Mouse (Mus musculus) midbrain, postnatal 0 days (tissue): Measurements from ENCODE around the gene Fip1l1. TPM values are rescaled to one million over a fixed set of nuclear protein-coding genes. Genes with fewer than 3 reads are reported as not detected.

Experiments
- ATAC-seq: fragments of 200-750 bp; cut with Nextera tagmentation; 2 replicates; pipeline ENCODE4 v1.8.0; 2017; ENCODE audit warnings: moderate number of reproducible peaks, mild to moderate bottlenecking, moderate TSS enrichment, moderate library complexity; ENCODE audit not compliant: low FRiP score
- DNase-seq: peaks from one replicate; pipeline ENCODE4 v3.0.0-alpha.2; 2015; ENCODE audit warnings: low spot score
- H3K27ac ChIP-seq: fragments of 300-500 bp; sonication (generic); 2 replicates; pipeline ENCODE4 v1.5.1; 2014; ENCODE audit warnings: low read depth, mild to moderate bottlenecking, low read length, mixed read lengths
- H3K27me3 ChIP-seq: fragments of 300-500 bp; sonication (generic); 2 replicates; pipeline ENCODE4 v1.6.1; 2014; ENCODE audit warnings: low read length, control low read depth, mixed read lengths; ENCODE audit not compliant: insufficient read depth
- H3K36me3 ChIP-seq: fragments of 300-500 bp; sonication (generic); 2 replicates; pipeline ENCODE4 v1.6.1; 2014; ENCODE audit warnings: low read length, control low read depth, mixed read lengths; ENCODE audit not compliant: insufficient read depth
- H3K4me1 ChIP-seq: fragments of 300-500 bp; sonication (generic); 2 replicates; pipeline ENCODE4 v1.6.1; 2014; ENCODE audit warnings: mild to moderate bottlenecking, control low read depth, antibody characterized with exemption, low read length, mixed read lengths; ENCODE audit not compliant: insufficient read depth
- H3K4me2 ChIP-seq: fragments of 300-500 bp; sonication (generic); 2 replicates; pipeline ENCODE4 v1.6.1; 2014; ENCODE audit warnings: low read depth, mild to moderate bottlenecking, low read length, mixed read lengths; ENCODE audit not compliant: poor library complexity, severe bottlenecking
- H3K4me3 ChIP-seq: fragments of 300-500 bp; sonication (generic); 2 replicates; pipeline ENCODE4 v1.5.1; 2014; ENCODE audit warnings: low read depth, mild to moderate bottlenecking, low read length, moderate library complexity
- H3K9ac ChIP-seq: fragments of 300-500 bp; sonication (generic); replicated peaks from 2 replicates; pipeline ENCODE4 v1.6.1; 2014; ENCODE audit warnings: mild to moderate bottlenecking, low read length, moderate library complexity, mixed read lengths; ENCODE audit not compliant: poor library complexity, severe bottlenecking
- H3K9me3 ChIP-seq: fragments of 300-500 bp; sonication (generic); 2 replicates; pipeline ENCODE4 v1.6.1; 2016; ENCODE audit warnings: low read length, control low read depth
- CTCF ChIP-seq: IDR thresholded peaks from 2 replicates; pipeline ENCODE4 v1.5.1; 2016; ENCODE audit warnings: antibody characterized with exemption, mild to moderate bottlenecking
- WGBS: fragments of 180-500 bp; shearing (Covaris S2); extraction: QIAGEN DNeasy Blood & Tissue Kit; methylation state at CpG from one replicate; pipeline ENCODE4 v1.1.7; 2014; 5-methylcytosine and 5-hydroxymethylcytosine counted together
- polyA plus RNA-seq: library from polyadenylated mRNA; unstranded; fragments of >200 nt; fragmentation: Nextera tagmentation; extraction: Ambion mirVana; gene quantifications from 2 replicates; pipeline ENCODE4 v1.2.1, GENCODE M21; 2015
- total RNA-seq: library from RNA; depleted of rRNA; stranded (reverse); fragments of >200 nt; gene quantifications from 2 replicates; pipeline ENCODE4 v1.2.3, GENCODE M21; 2014

Gene Fip1l1
- total and polyA plus RNA-seq, 2 experiments from 2014 or later = 57.6 to 63.1 TPM

DNA sequence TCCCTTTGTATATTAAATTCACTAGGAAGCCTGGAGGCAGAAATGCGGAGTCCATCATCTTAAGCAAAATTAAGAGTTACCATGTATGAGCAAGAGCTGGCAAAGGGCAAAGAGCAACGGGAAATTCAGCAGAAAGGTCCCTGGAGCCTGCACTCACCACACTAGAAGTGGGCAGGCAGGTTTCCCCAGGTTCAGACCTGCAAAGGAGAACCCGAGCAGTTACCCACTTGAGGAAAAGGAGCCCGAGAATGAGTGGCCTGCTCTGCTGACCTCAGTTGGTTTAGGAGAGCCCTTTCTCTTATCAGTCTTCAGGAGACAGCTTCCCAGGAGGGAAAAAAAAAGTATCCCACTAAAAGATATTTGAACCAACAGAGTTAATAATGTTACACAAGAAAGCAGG is 68.1 kb downstream of the Fip1l1 start:
- no peaks in the 10 kb centered on the region for H3K4me1 ChIP-seq
- no peaks in the 10 kb centered on the region for H3K9me3 ChIP-seq
- no peak overlapping the region for H3K4me3 ChIP-seq
- no peak for DNase-seq
- no peak overlapping the region for H3K4me2 ChIP-seq
- TF ChIP-seq CTCF = no peak
- 77% methylated on average over 4 of the region's 4 CpGs for WGBS
- ATAC-seq = no peak
- peaks cover 14% of the 10 kb centered on the region for H3K36me3 ChIP-seq
- H3K9ac ChIP-seq = no peak overlapping the region
- no peak overlapping the region for H3K27ac ChIP-seq
- no peaks in the 10 kb centered on the region for H3K27me3 ChIP-seq

DNA sequence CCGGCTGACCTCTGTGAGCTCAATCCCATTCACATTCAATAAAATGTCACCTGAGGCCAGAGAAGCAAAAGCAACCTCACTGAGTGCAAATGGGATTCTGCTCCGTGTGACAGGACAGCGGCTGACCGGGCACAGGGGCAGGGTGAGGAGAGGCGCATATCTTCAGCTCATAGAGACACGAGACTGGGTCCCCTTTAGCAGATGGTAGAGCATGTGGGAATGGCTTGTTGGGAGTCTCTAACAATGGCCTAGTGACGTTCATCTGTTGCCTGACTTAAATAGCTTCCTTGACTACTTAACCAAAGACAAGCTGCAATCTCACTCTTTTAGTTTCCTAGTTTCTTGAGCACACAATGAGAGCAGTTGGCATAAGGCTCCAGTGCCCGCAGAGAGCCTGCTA is 71.0 kb downstream of the Fip1l1 start:
- H3K9me3 ChIP-seq = no peaks in the 10 kb centered on the region
- H3K4me3 ChIP-seq = no peak overlapping the region
- H3K4me2 ChIP-seq = no peak overlapping the region
- TF ChIP-seq CTCF = no peak
- DNase-seq = no peak
- 86% methylated on average over 8 of the region's 8 CpGs for WGBS
- peaks cover 20% of the 10 kb centered on the region for H3K36me3 ChIP-seq
- no peaks in the 10 kb centered on the region for H3K4me1 ChIP-seq
- H3K27ac ChIP-seq = no peak overlapping the region
- no peaks in the 10 kb centered on the region for H3K27me3 ChIP-seq
- no peak for ATAC-seq
- no peak overlapping the region for H3K9ac ChIP-seq

DNA sequence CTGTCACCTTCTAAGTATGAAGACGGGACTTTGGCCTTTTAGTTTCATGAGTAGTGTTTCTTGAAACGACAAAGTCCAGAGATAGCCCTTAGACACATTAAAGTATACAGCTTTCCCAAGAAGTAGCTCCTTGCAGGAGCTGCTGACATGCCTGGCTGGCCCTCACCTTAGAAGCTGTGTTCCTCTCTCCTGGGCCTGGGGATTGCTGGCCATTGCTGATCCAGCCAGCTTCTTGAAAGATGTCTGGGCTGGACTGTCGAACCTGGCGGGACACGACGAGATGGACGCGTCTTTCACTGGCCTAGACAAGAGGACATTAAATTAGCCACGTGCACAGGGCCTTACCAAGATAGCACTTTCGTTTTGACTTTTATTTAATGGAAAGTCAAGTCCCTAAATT is 75.3 kb downstream of the Fip1l1 start:
- no peak overlapping the region for H3K9ac ChIP-seq
- no peak for TF ChIP-seq CTCF
- H3K9me3 ChIP-seq = no peaks in the 10 kb centered on the region
- WGBS = 87% methylated on average over 10 of the region's 10 CpGs
- H3K27me3 ChIP-seq = no peaks in the 10 kb centered on the region
- H3K4me2 ChIP-seq = no peak overlapping the region
- ATAC-seq (no peak), DNase-seq (no peak)
- no peaks in the 10 kb centered on the region for H3K4me1 ChIP-seq
- no peak overlapping the region for H3K27ac ChIP-seq
- H3K4me3 ChIP-seq = no peak overlapping the region
- peaks cover 20% of the 10 kb centered on the region for H3K36me3 ChIP-seq

DNA sequence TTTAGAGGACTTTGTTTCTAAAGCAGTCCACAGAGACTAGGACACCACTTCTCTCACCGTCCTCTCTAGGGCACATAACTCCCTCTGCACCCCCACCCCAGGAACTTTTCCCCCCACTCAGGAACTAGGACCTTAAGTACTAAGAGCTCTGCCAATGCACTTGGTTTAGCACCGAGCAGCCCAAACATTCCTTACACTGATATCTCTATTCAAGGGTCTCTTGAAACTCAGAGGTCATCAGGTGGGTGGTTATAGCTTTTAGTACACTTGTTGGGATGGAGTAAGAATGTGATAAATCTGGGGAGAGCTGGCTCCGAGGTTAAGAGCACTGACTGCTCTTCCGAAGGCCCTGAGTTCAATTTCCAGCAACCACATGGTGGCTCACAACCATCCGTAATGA is 77.5 kb downstream of the Fip1l1 start:
- Histone ChIP-seq H3K27ac (no peak overlapping the region), H3K4me2 (no peak overlapping the region), H3K9me3 (no peaks in the 10 kb centered on the region), H3K4me1 (no peaks in the 10 kb centered on the region), H3K36me3 (peaks cover 8% of the 10 kb centered on the region), H3K9ac (no peak overlapping the region), H3K27me3 (no peaks in the 10 kb centered on the region), H3K4me3 (no peak overlapping the region)
- no peak for DNase-seq
- ATAC-seq = no peak
- TF ChIP-seq CTCF = no peak
- 93% methylated on average over 5 of the region's 5 CpGs for WGBS

DNA sequence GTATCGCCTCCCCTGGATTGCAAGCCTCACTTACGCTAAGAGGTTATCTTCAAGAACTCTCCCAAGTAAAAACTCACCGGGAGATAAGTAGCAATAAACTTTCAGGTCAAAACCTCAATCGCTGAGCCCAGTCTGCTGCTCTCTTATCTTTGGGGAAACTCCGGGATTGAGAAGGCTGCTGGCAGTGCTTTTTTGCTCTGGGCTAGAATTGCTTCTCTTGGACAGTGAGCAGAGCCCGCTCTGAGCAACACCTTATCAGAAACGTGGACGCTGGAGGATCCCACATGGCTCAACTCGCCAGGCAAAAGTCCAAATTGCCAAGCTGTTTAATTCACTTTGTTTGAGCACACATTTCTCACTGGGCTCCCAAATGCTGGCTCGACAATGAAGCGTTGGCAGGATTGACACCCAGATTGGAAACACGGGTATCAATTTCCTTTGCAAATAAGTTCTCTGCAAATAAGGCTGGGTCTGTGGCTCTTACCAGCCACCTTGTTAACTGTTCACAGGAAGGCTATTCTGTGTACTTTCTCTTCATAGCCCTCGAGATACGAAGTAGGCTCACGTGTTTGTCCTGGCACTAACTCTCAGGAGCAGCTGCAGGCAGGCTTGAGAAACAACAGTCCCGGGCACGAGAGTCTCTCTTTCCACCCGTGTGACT is 78.4 kb downstream of the Fip1l1 start:
- H3K9me3 ChIP-seq = no peaks in the 10 kb centered on the region
- no peak overlapping the region for H3K4me2 ChIP-seq
- 64% methylated on average over 18 of the region's 18 CpGs for WGBS
- DNase-seq (no peak), ATAC-seq (no peak)
- H3K36me3 ChIP-seq = peaks cover 7% of the 10 kb centered on the region; the same call in 1 of the 2 replicates
- H3K9ac ChIP-seq = no peak overlapping the region
- H3K4me3 ChIP-seq = no peak overlapping the region
- H3K27me3 ChIP-seq = no peaks in the 10 kb centered on the region
- H3K4me1 ChIP-seq = no peaks in the 10 kb centered on the region
- no peak for TF ChIP-seq CTCF
- H3K27ac ChIP-seq = no peak overlapping the region

DNA sequence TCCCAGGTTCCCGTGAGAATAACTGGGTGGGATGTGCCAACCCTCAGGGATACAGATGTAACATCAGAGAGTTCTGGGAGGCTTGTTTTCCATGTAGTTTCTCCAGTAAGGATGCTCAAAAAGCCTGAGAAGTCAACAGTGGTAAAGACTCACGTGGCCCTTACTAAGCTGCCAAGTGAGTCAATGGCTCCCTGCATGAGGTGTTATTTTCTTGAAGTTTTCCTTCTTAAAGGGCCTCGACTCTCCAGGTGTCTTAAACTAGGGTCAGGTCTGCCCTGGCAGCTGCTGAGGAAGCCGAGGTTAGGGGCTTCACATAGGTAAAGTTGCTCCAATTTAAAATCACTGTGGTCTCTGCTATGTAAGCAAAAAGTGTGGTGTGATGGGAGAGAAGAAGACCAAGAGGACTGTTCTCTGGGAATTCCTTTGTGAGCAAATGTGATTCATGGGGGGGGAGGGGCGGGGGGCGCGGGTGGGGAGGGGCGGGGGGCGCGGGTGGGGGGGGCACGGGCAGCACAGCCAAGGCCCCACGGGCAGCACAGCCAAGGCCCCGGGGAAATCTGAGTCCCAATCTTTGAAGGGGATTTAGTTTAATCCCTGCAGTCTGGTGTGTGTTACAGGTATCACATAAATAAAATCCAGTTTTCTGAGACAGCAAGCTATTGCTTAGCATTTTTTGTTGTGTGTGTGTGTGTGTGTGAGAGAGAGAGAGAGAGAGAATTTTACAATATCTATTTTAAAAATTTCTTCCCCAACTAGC is 82.7 kb downstream of the Fip1l1 start:
- Histone ChIP-seq H3K36me3 (peaks cover 10% of the 10 kb centered on the region), H3K4me2 (no peak overlapping the region), H3K4me1 (no peaks in the 10 kb centered on the region), H3K27ac (no peak overlapping the region), H3K9me3 (no peaks in the 10 kb centered on the region), H3K9ac (no peak overlapping the region), H3K4me3 (no peak overlapping the region), H3K27me3 (no peaks in the 10 kb centered on the region)
- no peak for TF ChIP-seq CTCF
- DNase-seq (no peak), ATAC-seq (no peak)
- 55% methylated on average over 13 of the region's 13 CpGs for WGBS
